Mouse (Mus musculus) E14TG2a.4 (cell line): ENCODE measurements at regions not wholly inside any gene's neighbourhood (a gene's known extent, or its start where the extent isn't known, plus 50 kb on each side); places are given as distances from the start of the nearest gene placed in this dataset.

ENCODE experiments used
- H3K27me3 ChIP-seq: 2 replicates; pipeline ENCODE4 v1.6.1; 2014; ENCODE audit warnings: low read length, control low read depth; ENCODE audit not compliant: insufficient read depth
- H3K36me3 ChIP-seq: 2 replicates; pipeline ENCODE4 v1.6.1; 2014; ENCODE audit warnings: low read length, control low read depth; ENCODE audit not compliant: insufficient read depth
- H3K4me1 ChIP-seq: replicated peaks from 2 replicates; pipeline ENCODE4 v1.6.1; 2014; ENCODE audit warnings: low read depth, low read length, control low read depth
- H3K4me3 ChIP-seq: replicated peaks from 2 replicates; pipeline ENCODE4 v1.5.1; 2014; ENCODE audit warnings: mild to moderate bottlenecking, low read length
- H3K9me3 ChIP-seq: 2 replicates; pipeline ENCODE4 v1.6.1; 2014; ENCODE audit warnings: low read length, control low read depth
- CTCF ChIP-seq: conservative IDR thresholded peaks from 2 replicates; pipeline ENCODE4 v1.5.1; 2014; ENCODE audit warnings: low read length
- NANOG ChIP-seq: IDR thresholded peaks from 2 replicates; pipeline ENCODE4 v1.6.1; 2014; ENCODE audit warnings: borderline replicate concordance, low read length, mixed read lengths
- POU5F1 ChIP-seq: IDR thresholded peaks from 2 replicates; pipeline ENCODE4 v1.6.1; 2014; ENCODE audit warnings: low read length, borderline replicate concordance

DNA sequence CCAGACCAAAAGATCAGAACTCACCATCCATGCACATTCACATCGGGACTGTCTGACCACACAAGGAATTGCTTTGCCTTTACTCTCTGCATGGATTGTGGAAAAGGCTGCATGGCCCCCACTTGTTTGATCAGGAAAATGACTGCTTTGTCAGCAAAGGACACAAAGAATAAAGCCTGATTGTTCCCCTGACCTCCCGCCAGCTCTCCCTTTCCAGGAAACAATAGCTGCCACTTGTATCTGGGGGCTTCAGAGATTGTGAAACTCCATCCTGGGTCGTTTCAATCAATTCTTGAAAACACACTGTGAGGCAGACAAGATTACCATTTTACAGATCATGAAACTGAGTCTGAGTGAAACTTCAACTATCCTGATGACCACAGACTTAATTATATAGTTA, 70.7 kb downstream of the Zic3 start:
- Histone ChIP-seq H3K4me3 (no peak overlapping the region), H3K36me3 (no peaks in the 10 kb centered on the region), H3K4me1 (peaks cover 16% of the 10 kb centered on the region), H3K27me3 (no peaks in the 10 kb centered on the region), H3K9me3 (no peaks in the 10 kb centered on the region)
- TF ChIP-seq NANOG (peak; percentile 73; the same call in 1 of the 2 replicates), POU5F1 (no peak)

DNA sequence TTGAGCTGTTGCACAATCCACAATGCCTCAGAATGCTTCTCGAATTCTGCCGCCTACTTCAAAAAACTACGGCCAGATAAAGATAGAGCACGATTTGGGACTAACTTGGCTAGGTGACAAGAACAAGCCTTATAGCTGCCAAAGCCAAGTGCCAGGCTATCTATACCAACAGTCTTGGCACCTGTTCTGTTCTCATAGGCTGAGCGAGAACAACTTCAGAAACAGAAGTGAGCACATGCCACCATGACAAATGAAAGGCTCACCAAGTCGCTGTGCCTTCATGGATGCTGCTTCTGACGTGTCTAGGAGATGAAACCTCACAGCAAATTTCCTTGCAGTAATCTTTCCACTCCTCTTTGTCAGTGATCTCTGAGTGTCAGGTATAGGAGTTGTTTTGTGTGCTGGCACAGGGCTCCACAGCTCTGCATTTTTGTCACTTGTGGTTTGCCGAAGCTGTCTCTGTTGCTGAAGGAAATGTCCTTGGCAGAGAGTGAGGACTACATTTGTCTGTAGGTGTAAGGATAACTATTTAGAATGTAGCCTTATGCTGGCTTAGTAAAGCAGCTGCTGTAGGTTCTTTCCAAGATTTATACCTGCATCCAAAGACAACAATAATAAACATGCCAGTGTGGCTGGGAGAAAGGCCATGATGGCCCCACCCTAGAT, 95.4 kb downstream of the Zic3 start:
- Histone ChIP-seq H3K4me3 (no peak overlapping the region), H3K9me3 (no peaks in the 10 kb centered on the region), H3K27me3 (no peaks in the 10 kb centered on the region), H3K4me1 (peaks cover 13% of the 10 kb centered on the region), H3K36me3 (no peaks in the 10 kb centered on the region)
- TF ChIP-seq POU5F1 (no peak), CTCF (no peak), NANOG (no peak)

DNA sequence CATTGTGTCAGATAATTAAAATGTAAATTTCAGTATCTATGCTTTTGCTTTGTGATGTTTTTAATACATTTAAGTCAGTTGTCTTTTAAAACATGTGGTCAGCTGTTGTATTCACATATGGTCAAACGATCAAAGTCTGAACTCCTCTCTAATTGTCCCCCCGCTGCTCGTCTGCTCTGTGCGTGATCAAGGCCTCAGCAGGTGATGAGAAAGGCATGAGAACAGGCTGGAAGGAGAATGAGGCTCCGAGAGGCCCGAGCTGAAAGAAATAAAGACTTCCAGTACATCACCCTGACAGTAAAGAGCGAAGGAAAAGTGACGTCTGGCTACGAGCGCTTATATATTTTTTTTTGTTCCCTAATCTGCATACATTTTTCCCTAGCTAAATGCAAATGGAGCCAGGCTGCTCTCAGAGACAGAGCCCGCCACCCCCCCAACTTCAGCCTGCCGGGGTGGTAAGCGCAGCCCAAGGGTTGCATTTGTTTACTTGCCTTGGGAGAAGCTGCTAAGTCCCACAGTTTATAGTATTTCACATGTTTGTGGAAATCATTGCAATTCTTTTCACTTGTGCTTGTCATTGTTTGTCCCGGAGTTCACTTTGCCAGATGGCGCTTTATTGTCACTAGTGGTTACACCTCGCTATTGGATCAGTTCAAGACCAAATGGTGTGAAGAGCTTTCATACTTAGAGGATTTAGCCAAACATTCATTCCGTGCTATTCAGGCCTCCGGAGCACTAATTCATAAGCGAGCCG, 133.0 kb downstream of the Zic3 start:
- Histone ChIP-seq H3K27me3 (peaks cover 20% of the 10 kb centered on the region), H3K4me3 (no peak overlapping the region), H3K4me1 (peaks cover 43% of the 10 kb centered on the region), H3K9me3 (no peaks in the 10 kb centered on the region), H3K36me3 (no peaks in the 10 kb centered on the region)
- TF ChIP-seq NANOG (peak; percentile 84), POU5F1 (no peak), CTCF (no peak)

DNA sequence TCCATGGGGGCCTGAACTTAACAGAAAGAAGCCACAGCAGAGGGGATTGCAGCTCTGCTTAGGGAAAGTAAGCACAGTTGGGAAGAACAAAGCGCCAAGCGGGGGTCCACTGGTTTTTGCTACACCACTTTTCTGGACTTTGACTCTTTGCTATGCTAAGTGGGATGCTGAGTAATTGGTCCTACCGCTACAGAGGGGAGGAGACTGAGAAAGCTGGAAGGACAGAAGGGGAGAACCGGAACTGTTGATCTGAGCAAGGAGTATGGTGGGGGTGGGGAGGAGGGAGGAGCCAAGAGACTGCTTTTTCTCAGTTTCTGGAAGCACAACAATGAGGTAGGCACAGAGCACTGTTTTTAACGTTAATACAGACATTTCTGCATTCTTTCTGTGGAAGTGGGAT, 134.9 kb downstream of the Zic3 start:
- Histone ChIP-seq H3K4me1 (peaks cover 32% of the 10 kb centered on the region), H3K4me3 (no peak overlapping the region), H3K36me3 (no peaks in the 10 kb centered on the region), H3K9me3 (no peaks in the 10 kb centered on the region), H3K27me3 (peaks cover 17% of the 10 kb centered on the region)
- TF ChIP-seq POU5F1 (no peak), NANOG (no peak), CTCF (no peak)

DNA sequence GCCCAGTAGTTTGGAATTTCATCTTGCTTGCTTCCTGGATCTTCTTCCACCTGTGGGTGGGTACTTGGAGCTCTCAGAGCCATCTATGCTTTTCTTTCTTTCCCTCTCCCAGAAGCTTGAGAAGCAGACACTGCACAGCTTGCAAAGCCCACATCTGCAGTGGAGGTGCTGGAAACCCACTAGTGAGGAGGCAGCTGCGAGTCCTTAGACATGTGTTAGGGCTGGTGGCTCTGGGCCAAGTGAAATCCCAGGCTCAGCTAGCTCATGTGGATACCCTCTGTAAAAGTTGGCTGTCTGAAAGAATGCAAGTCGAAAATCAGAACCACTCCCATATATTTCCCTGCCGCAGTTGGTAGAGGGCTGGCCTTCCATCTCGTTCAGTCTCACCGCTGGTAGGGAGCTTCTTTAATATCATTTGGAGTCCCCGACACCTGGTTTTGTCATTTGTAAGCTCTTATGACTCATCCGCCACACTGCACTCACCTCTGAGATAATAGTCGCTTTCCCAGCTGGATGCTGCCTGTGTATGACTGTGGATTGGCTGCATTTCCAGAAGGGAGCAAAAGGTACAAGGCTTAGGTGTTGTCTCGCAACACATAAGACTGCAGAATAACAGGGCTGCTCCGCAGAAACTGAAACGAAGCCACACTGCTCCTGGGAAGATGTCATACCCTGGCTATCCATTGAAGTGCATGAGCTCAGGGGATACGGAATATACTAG, 143.8 kb downstream of the Zic3 start:
- Histone ChIP-seq H3K9me3 (no peaks in the 10 kb centered on the region), H3K27me3 (no peaks in the 10 kb centered on the region), H3K4me3 (no peak overlapping the region), H3K36me3 (no peaks in the 10 kb centered on the region), H3K4me1 (no peaks in the 10 kb centered on the region)
- TF ChIP-seq CTCF (no peak), POU5F1 (no peak), NANOG (no peak)

DNA sequence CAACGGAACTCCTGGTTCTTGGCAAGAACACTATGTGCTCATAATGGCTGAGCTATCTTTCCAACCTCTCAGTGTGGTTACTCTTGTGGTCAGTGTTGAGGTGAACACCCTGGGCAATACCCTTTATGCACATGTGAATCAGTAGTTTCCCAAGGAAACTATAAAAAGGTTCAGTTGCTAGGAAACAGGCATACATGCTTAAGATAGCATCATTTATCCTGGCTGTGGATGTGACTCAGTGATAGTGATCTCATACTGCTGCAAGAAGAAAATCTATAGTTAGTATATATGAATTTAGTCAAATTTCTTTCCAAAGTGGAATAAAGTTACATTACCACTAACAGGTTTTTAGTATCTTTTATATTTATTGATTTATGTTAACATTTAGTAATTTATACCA, 151.8 kb downstream of the Zic3 start:
- Histone ChIP-seq H3K4me3 (no peak overlapping the region), H3K9me3 (no peaks in the 10 kb centered on the region), H3K27me3 (no peaks in the 10 kb centered on the region), H3K36me3 (no peaks in the 10 kb centered on the region), H3K4me1 (no peaks in the 10 kb centered on the region)
- TF ChIP-seq CTCF (no peak), POU5F1 (no peak)
